Mouse (Mus musculus) heart, postnatal 36 days (tissue): ENCODE data around the gene Jak1. TPM values are rescaled to one million over a fixed set of nuclear protein-coding genes. Genes with fewer than 3 reads are reported as not detected.

Experiments
- DNase-seq, 2 experiments: peaks; one replicate each; pipeline ENCODE4 v3.0.0; 2021 to 2022
- intact Hi-C: fragments of 180-260 bp; cut with DNase I; formaldehyde crosslinking; loops from one replicate; pipeline ENCODE4 v1.15.1; 2025
- total RNA-seq, 2 experiments: library from RNA; stranded (reverse); gene quantifications; 2 replicates each; pipeline ENCODE4 v1.2.3; 2021

The Jak1 gene
- total RNA-seq, 2 experiments from 2014 or later, result 86.8 to 93.7 TPM

DNA sequence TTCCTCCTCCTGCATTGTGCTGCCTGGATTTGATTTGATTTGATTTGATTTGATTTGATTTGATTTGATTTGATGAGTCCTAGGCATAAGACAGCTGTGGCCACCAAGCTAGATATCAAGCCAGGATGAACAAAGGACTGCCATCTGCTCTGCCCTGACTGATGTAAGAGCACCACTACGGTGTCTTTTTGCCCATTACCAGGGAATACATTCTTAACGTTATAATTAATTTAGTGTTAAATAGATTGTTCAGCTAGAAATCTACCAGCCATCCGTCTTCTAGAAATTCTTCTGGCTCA is 24.3 kb downstream of the Jak1 start:
- DNase-seq, result no peak

DNA sequence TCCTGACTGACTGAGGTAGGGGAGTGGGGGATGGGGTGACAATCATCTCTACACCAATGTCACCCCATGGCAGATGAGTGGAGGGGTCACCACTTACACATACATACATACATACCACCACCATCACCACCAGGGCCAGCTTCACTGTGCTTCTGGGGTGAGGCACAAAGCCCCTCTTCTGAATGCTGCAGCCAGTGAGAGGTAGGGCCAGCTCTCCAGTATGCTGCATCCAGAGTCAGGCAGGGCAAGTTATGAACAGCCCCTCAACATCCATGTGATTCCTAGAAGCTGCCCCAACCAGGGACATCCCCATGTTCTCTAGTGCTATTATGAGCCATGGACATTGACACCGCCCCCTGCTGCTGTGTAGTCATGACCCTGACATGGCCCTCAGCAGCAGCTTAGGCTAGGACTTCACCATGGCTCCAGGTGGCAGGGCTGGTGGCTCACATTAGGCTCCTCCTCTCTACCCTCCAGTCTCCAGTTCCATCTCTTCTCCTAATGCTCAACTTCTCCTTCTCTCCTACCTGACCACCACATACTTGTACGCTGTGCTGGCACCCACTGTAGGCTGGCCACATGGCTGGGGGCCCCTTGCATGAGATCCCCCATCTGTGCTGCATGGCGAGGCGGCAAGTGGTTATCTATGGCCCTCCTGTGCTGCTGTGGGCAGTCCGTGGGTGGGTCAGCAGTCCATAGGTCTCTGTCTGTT is 24.8 kb downstream of the Jak1 start:
- DNase-seq, result no peak
- intact Hi-C loops, result no loop called here

More for the DNA sequence above, 24.3 kb downstream of the Jak1 start:
- intact Hi-C loops, result no loop called here

DNA sequence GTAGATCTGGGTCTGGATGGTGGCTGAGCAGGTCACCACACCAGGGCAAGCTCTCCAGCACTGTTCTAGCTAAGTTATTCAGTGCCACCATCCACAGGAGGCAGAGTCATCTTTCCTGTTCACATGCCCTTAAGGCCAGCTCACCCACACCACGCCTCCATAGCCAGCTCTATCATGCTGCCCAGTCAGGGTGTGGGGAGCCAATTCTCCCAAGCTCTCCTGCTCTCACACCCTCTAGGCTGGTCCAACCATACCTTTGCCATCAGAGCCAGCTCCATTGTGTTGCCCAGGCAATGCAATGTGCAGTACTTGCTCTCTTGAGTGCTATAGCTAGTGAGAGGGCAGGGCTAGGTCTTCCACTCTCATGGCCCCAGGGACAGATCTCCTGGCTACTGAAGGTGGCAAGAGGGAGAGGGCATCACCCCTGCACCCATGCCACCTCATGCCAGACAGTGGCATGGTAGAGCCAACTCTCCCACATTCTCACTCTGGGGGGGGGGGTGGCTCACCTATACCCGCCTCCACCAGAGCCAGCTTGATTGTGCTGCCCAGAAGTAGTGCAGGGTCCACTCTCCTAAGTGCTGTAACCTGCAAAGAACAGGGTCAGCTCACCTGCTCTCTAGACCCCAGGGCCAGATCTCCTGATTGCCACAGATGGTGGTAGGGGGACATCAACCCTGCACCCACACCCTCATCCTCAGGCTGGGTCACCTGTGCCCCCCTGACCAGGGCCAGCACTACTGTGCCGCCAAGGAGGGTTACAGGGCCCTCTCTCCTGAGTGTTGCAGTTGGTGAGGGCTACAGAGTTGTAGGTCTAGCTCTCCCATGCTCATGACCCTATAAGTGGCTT is 25.5 kb downstream of the Jak1 start:
- no peak for DNase-seq
- intact Hi-C loops, result no loop called here

DNA sequence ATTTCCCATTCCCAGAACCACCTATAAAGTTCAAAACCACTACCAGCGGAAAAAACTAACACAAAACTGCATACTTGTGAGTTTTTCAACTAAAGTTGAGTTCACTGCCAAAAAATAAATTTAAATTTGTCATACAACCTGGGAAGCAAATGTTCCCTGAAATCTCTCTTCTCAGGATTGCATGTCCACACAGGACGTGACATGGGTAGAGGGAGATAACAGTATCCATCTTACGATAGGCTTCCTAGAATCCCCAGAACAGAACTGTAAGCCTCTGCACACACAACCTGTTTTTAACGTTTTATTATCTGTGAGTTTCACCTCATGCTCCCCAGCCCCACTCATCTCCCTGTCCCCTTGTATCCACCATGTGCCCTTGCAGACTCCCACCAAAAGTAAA is 26.5 kb downstream of the Jak1 start:
- intact Hi-C loops, result no loop called here
- no peak for DNase-seq

DNA sequence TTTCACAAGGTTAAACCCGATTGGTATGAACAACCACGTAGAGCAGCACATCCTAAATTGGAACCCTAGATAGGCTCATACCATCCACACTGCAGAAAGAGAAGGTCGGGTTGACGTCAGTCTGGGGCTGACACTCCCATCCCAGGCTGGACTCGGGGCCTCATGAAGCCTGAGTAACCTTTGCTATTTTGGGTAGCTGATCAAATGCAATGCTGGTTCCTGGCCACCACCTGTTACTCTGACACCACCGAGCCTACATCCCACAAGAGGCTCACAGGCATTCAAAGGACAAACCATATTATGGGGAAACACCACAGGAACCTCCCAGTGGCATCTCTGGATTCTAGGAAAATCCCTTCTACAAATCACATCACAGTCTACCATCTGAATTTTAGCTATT is 28.3 kb downstream of the Jak1 start:
- intact Hi-C loops, result no loop called here
- no peak for DNase-seq

DNA sequence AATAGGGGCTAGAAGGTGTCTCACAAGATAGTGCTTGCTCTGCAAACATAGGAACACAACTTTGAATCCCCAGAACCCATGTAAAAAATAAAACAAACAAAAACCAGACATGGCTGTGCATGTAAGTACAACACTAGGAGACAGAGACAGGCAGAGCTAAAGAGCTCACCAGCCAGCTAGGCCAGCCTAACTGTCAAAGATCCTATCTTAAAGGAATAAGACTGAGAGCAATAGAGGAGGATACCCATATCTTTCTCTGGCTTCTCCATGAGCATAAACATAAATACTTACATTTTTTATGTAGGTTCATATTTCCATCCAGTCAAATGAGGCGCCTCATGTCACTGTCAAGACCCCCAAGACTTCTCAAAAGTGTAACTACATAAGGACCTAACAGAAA is 29.1 kb downstream of the Jak1 start:
- intact Hi-C loops, result no loop called here
- no peak for DNase-seq

DNA sequence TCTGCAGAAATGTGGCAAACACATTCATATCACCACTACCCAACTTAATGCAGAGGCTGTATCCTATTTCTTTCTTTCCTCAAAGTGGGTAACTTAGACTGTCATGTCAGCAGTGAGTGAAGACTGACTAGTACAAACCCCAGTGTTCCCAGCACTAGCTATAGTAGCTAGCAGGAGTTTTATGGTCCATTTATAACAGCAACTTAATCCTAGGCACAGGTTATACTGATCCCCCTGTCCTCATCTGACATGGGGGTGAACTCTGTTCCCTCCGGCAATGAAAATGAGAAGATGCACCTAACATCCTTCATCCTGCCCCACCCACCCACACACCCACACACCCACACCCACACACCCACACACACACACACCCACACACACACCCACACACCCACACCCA is 30.3 kb downstream of the Jak1 start:
- intact Hi-C loops, result no loop called here
- no peak for DNase-seq

DNA sequence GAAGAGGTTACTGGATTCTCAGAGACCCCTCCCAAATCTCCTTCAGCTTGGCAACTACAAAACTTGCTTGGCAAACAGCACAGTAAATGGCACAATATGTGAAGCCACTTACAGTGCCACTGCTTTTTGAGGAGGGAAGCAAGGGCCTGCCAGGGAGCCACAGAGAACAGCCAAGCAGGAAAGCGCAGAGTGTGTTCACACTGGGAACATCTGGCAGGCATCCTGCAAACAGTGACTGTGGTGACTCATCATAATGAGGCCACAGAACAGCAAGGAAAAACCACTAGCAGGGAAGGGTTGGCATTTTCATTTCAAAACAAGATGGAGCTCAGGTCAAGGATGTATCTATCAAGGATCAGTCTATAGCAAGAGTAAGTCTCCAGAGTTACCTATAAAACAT is 30.8 kb downstream of the Jak1 start:
- DNase-seq, result peak; percentile 75 to 79
- intact Hi-C loops, result no loop called here

DNA sequence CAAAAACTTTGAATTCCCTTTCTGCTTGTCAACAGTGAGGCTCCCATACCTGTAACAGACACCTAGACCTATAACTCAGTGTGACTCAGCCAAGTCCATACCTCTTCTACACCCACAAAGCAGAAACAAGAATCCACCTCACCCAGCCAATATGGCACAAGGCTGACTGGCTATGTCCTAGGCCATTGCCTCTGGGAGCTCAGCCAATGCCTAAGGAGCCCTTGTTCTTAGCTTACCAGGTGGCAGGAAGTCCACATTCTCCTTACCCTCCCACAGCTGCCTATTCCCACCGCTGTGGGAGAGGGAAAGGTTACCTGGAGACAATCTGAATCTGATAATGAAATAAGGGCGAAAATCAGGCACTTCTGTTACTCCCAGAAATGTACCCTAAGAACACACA is 34.5 kb downstream of the Jak1 start:
- intact Hi-C loops, result no loop called here
- DNase-seq, result no peak

DNA sequence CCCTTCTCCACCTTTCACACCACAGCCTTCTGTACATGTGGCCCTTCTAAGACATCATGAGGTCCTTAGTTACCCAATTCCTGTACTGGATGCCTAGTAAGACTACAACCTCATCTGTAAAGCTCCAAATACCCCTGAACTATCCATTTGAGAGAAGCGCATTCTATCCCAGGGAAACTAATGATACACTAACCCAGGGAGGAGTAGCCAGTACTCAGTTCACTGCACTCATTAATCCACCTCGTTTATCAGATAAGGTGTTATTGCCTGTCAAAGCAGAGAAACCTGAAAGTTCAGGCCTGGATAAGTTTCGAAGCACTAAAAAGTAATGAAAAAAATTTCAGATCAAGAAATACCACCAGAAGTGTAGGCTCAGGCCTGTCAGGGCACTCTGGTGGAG is 37.7 kb downstream of the Jak1 start:
- no peak for DNase-seq
- intact Hi-C loops, result no loop called here

DNA sequence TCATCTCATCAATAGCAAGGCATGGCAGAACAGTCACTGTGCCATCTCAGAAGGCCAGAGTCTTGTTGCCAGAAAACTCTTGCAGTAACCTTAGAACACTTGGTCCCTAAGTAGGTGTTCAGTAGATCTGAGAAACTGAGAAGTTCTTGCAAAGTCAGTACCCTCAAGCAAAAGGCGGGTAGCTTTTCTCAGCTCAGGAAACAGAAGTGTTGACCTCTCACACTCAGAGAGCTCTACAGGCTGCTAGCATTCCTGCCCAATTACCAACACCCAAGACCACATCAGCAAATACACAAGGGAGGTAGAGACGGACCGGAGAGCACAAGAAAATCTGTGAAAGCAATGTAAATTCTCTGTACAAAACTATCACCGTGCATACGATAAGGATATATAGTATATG is 39.1 kb downstream of the Jak1 start:
- no peak for DNase-seq
- intact Hi-C loops, result no loop called here

DNA sequence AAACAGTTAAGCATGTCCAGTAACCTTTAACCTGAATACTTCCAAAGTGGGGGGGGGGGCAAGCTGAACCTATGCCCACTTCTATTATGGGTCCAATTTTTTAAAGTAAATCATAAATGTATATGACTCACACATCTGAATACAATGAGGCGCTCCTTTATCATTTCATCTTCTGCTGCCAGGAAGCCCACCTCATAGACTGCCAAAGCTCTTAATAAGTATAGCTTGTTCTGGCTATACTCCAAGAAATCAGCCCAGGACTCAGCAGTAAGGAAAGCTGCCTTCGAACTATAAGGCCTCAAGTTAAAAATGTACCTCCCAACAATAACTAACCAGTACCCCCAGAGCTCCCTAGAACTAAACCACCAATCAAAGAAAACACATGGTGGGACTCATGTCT is 44.1 kb downstream of the Jak1 start:
- intact Hi-C loops, result no loop called here
- no peak for DNase-seq

DNA sequence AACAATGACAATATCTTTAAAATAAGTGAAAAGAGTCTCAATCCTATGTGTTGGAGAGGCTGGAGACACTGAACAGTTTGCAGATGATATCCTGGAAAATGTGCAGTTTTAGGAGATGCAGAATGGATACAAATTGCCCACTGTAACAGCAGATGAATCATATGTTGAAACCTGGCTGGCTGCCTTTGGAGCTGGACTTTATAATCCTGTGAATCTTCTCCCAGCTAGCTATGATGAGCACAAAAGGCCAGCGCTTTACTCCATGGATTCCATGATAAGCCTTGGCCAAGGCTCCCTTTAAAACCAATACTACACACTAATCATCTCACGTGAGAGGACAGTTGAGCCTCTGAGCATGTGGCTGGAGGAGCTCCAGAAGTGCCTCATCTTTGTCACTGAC is 45.2 kb downstream of the Jak1 start:
- intact Hi-C loops, result no loop called here
- DNase-seq, result no peak

DNA sequence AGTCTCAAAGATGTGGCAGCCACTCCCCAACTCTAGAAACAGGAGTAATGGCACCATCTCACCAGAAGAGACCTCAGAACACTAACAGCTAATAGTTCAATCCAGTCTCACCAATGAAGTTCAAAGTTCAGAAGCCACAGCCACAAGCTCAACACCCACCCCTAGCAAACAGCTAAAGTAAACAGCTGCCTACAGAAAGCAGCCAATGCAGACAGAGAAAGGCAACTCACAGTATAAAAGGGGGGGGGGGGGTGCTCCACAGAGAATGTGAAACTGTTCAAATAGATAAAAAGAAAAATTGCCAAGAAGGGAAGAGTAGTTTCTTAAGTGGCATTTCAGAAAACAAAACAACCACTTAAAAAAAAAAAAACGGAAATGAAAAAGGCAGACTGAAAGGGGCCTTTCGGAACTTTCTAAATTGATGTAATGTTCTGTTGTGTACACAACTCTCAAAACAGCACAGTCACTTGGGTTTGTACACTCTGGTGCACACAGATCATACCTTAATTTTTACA is 48.0 kb downstream of the Jak1 start:
- DNase-seq, result no peak
- intact Hi-C loops, result no loop called here

DNA sequence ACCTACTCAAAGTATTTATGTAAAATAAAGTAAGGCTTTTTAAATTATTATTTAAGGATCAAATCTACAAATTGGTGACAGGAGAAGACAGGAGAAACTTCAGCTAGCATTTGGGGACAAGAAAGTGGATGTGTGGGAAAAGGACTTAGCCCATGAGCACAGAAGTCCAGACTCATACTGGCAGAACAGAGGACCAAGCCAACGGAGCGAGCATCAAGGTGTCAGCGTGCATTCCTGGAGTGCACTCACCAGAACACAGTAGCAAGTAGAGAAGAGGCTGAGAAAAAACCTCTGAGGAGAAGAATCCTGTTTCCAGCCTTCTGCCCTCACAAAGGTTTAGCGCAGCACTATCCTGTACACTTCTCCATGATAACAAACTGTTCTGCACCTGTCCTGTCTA is 48.8 kb downstream of the Jak1 start:
- intact Hi-C loops, result no loop called here
- DNase-seq, result no peak

DNA sequence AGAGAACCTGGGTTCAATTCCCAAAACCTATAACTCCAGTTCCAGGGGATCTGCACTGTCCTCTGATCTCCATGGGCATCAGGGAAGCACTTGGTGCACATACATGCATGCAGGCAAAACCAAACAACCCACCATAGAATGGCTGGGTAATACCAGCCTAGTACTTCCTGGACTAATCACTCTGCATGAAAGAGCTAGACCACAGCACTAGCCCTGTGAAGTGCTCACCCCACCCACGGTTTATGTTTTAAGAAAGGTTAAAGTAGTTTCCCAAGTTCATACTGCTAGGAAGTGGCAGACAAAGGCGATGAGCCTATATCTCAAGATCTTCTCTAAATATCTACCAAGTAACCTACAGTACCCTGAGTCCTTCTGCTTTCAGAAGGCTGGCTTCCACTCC is 51.6 kb downstream of the Jak1 start:
- intact Hi-C loops, result no loop called here

DNA sequence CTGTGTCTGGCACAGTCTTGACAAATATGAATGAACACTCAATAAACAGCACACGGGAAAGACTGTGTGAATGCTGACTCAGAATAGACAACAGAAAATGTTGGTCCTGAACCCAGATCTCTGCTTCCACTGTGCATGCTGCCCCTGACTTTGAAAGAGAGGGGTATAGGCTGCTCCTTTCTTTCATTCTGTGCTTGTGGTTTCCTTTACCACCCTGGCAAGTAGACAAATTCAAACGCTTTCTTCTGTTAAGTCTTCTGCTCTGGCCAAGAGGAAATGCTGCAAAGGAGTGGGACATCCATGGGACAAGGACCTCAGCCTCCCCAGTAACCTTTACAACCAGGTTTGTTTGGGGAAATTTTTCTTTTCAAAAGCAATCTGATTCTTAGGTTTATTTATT is 57.6 kb downstream of the Jak1 start:
- intact Hi-C loops, result no loop called here
- no peak for DNase-seq

More for the DNA sequence above, 51.6 kb downstream of the Jak1 start:
- no peak for DNase-seq

DNA sequence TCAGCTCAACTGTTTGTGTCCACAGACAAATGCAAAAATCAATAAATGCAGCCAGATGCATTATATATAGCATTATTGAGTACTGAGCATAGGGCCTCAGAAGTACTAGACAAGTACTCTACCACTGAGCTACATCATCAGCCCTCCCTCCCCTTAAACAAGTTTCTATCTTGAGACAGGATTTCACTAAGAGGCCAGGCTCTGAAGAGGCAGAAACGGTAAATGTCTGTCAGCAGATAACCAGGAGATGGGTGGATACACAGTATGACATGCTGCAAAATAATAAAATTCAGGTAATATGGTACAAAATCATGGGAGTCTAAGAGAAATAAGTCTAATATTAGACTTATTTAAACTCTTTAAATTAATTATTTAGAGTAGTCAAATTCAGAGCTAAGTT is 61.6 kb downstream of the Jak1 start:
- intact Hi-C loops, result no loop called here

DNA sequence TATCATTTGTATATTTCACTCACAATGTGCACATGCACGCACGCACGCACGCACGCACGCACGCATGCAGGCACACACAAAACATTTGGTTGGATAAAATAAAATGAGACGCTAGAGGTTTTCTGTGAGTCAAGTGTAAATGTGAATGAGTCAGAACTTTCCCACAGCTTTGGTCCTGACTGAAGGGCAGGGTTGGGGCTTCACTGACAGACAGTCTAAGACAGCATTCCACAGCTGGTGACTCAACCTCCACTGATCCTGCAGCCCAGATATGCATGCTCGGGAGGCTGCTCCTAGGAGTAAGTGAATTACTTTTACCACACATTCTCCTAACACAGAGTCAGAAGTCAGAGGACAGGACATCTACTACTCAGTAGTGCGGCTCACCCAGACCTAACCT is 62.5 kb downstream of the Jak1 start:
- intact Hi-C loops, result no loop called here
- no peak for DNase-seq

More for the DNA sequence above, 61.6 kb downstream of the Jak1 start:
- no peak for DNase-seq

DNA sequence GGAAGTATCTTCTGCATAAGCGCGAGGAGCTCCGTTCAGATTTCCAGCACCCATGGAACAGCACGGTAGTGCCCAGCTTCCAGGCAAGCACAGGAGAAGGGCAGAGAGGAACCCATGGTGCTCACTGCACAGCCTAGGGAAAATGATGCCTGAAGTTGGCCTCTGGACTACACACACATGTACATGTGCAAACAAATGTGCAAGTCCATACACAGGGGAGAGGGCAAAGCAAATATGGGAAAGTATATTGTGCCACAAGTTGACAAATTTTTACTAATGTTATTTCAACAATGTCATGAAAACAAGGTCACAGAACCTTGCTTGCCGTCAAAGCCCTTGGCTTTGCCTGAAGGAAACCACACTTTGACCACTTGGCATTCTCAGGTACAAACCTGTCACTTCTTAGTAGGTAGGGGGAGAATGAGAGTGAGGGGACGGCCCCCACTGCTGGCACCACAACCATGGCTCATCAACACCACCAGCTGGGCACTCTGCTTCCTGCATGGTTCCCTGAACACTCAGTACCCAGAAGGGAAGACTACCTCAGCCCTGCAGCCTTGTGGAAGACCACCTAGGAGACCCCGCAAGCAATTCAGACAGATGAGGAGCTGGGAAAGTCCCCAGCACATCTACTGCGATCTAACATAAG is 65.5 kb downstream of the Jak1 start:
- DNase-seq, result no peak
- intact Hi-C loops, result no loop called here

DNA sequence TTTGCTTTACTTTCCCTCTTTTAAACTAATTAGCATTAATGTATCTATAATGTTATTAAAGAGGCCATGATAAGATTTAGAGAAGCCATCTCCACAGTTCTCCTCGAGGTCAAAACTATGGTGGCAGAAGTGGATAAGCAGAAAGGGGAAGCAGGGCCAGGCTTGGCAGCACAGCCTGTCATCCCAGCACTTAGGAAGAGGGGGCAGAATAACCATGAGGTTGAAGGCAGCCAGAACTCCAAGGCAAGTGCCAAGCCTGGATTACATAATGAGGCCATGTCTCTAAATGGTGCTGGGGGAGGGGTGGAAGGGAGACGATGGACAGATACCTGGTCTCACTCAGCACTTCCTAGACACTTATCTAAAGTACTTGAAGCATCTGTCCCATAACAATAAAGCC is 66.7 kb downstream of the Jak1 start:
- DNase-seq, result peak; percentile 72 to 74
- intact Hi-C loops, result no loop called here
